Mouse (Mus musculus): Measurements from ENCODE around the gene Tmem121b. TPM values are rescaled to one million over a fixed set of nuclear protein-coding genes. Genes with fewer than 3 reads are reported as not detected.
A peak's percentile ranks its signal among the peaks of the same experiment; 100 is the strongest.

The Tmem121b gene
- polyA plus RNA-seq, 1 experiment from 2014 or later = 0.12 TPM

- ATAC-seq (ENCODE audit: insufficient read depth, low FRiP score, low read depth) = peak; percentile 95
- Histone ChIP-seq H3K4me2 (peak within 1 kb of the TSS; percentile 76), H3K4me3 (replicated peaks) (peak within 1 kb of the TSS; percentile 71), H3K4me1 (peaks cover 11% of the 10 kb centered on the region), H3K27me3 (replicated peaks) (peaks cover 17% of the 10 kb centered on the region), H3K36me3 (no peaks in the 10 kb centered on the region), H3K9ac (peak within 1 kb of the TSS; percentile 23; the same call in 1 of the 2 replicates), H3K27ac (no peak within 1 kb of the TSS), H3K9me3 (no peaks in the 10 kb centered on the region)
- WGBS = under 1% methylated on average over 81 of the region's 90 CpGs
These were observed 30.3 kb downstream of the Tmem121b start, which contains the start of gene Il17ra for GRCm38 (mm10) chr6:120463086-120463871. Gene Il17ra (plus strand): TSS chr6:120463247.

DNA sequence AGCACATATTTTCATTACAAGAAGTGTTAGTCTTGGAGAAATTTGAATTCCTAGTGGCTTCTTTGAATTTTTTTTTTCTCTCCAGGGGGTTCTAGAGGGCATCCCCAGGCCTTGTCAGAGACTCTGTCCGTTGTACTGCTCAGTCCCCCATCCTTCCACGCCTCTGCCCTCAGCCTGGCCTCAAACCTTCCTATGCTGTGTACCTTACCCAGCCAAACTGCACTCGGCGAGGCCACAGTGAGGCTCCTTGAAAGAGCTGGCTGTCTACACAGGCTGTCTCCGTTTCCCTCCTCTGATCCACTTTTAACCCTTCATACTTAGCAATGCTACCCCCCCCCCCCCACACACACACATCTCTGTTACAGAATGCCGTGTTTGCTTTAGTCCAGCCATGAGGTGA lies 31.4 kb downstream of the Tmem121b start:
- Histone ChIP-seq H3K27me3 (replicated peaks) (peaks cover 17% of the 10 kb centered on the region), H3K9me3 (no peaks in the 10 kb centered on the region)
- WGBS = 49% methylated on average over 6 of the region's 6 CpGs

GRCm38 (mm10) chr6:120461217-120461616 lies 32.4 kb downstream of the Tmem121b start:
- Histone ChIP-seq H3K4me1 (peaks cover 11% of the 10 kb centered on the region), H3K4me2 (no peak overlapping the region), H3K4me3 (replicated peaks) (no peak overlapping the region), H3K27ac (no peak overlapping the region), H3K9ac (no peak overlapping the region), H3K27me3 (replicated peaks) (peaks cover 17% of the 10 kb centered on the region), H3K9me3 (no peaks in the 10 kb centered on the region), H3K36me3 (no peaks in the 10 kb centered on the region)
- WGBS = 60% methylated on average over 15 of the region's 15 CpGs
- no peak for ATAC-seq (ENCODE audit: insufficient read depth, low FRiP score, low read depth)

More for the DNA sequence above, 31.4 kb downstream of the Tmem121b start:
- no peak for ATAC-seq (ENCODE audit: insufficient read depth, low FRiP score, low read depth)
- Histone ChIP-seq H3K4me1 (peaks cover 11% of the 10 kb centered on the region), H3K27ac (no peak overlapping the region), H3K4me2 (no peak overlapping the region), H3K9ac (no peak overlapping the region), H3K4me3 (replicated peaks) (no peak overlapping the region), H3K36me3 (no peaks in the 10 kb centered on the region)

GRCm38 (mm10) chr6:120457751-120458150 lies 35.9 kb downstream of the Tmem121b start:
- no peak for ATAC-seq (ENCODE audit: insufficient read depth, low FRiP score, low read depth)
- no peaks in the 10 kb centered on the region for H3K4me1 ChIP-seq
- no peaks in the 10 kb centered on the region for H3K9me3 ChIP-seq
- no peaks in the 10 kb centered on the region for H3K36me3 ChIP-seq
- peaks cover 8% of the 10 kb centered on the region for H3K27me3 ChIP-seq (replicated peaks)
- 87% methylated on average over 5 of the region's 5 CpGs for WGBS
- H3K4me3 ChIP-seq (replicated peaks) = no peak overlapping the region
- H3K4me2 ChIP-seq = no peak overlapping the region
- H3K9ac ChIP-seq = no peak overlapping the region
- H3K27ac ChIP-seq = no peak overlapping the region

DNA sequence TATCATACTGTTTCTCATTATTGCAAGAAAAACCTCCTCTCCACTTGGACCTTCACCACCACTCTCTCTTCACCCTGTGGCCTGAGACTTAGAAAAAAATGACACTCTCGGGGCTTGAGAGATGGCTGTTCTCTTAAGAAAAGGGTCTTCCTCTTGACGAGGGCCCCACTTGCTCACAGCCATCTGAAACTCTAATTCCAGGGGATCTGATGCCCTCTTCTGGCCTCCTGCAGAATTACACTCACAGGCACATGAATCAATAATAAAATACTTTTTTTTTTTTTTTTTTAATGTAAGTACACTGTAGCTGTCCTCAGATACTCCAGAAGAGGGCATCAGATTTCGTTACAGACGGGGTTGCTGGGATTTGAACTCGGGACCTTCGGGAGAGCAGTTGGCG lies 36.5 kb downstream of the Tmem121b start:
- no peak for ATAC-seq (ENCODE audit: insufficient read depth, low FRiP score, low read depth)
- Histone ChIP-seq H3K4me3 (replicated peaks) (no peak overlapping the region), H3K4me2 (no peak overlapping the region), H3K4me1 (no peaks in the 10 kb centered on the region), H3K9me3 (no peaks in the 10 kb centered on the region), H3K27me3 (replicated peaks) (peaks cover 8% of the 10 kb centered on the region; the same call in 1 of the 2 replicates), H3K36me3 (no peaks in the 10 kb centered on the region), H3K9ac (no peak overlapping the region), H3K27ac (no peak overlapping the region)
- 61% methylated on average over 7 of the region's 7 CpGs for WGBS

DNA sequence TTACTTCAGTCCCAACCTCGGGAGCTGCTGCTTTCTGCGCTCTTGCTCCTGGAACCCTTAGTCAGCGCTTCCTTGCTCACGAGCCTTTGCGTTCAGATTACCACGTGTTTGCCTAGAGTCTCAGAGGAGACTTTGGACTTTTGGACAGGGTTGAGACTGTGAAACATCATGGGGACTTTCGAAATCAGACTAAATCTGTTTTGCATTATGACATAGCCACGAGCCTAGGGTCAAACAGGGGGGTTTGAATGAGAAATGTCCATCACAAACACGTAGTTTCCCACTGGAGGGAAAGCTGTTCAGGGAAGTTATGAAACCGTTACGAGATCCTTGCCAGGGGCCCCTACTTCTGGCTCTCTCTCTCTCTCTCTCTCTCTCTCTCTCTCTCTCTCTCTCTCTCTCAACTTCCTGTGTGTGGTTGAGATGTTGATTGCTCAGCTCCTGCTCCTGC lies 39.0 kb downstream of the Tmem121b start:
- ATAC-seq (ENCODE audit: insufficient read depth, low FRiP score, low read depth) = peak; percentile 58; the same call in 1 of the 2 replicates
- Histone ChIP-seq H3K4me2 (0 out of 2 replicates have a peak overlapping the region, but pooled peaks have one; percentile 5), H3K27me3 (replicated peaks) (no peaks in the 10 kb centered on the region)

DNA sequence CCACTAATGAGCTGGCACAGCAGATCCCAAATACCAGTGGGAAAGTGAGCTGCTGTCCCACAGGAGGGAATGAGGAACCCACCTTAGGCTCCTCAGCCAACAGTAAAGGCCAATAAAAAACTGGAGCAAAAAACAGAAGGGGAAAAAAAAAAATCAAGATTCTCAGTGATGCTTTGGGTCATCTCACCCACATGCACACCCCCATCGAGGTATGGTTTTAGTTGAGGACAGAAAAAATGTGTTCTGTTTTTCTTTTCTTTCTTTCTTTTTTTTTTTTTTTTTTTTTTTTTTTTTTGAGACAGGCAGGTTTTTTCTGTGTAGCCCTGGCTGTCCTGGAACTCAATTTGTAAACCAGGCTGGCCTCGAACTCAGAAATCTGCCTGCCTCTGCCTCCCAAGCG lies 40.1 kb downstream of the Tmem121b start:
- ATAC-seq (ENCODE audit: insufficient read depth, low FRiP score, low read depth) = no peak

More for the DNA sequence above, 39.0 kb downstream of the Tmem121b start:
- H3K9me3 ChIP-seq = no peaks in the 10 kb centered on the region
- H3K4me1 ChIP-seq = no peaks in the 10 kb centered on the region
- H3K36me3 ChIP-seq = no peaks in the 10 kb centered on the region
- no peak overlapping the region for H3K4me3 ChIP-seq (replicated peaks)
- no peak overlapping the region for H3K9ac ChIP-seq
- H3K27ac ChIP-seq = no peak overlapping the region
- 43% methylated on average over 11 of the region's 11 CpGs for WGBS

DNA sequence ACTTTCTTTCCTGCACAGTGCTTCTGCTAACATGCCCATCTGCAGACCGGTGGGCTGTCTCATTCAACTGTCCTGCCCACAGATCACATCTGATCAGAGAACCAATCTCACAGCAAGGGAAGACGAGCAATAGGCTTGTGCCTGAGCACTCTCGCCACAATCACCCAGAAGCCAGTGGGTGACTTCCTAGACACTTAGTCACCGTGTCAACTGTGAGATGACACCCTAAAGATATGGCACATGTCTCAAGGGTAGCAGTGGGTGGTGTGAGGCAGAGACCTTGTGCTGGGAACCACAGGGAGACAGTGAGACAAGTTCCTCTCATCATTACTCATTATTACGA lies 40.5 kb downstream of the Tmem121b start:
- Histone ChIP-seq H3K27ac (no peak overlapping the region), H3K4me2 (no peak overlapping the region), H3K4me3 (replicated peaks) (no peak overlapping the region), H3K9ac (no peak overlapping the region), H3K36me3 (no peaks in the 10 kb centered on the region), H3K27me3 (replicated peaks) (no peaks in the 10 kb centered on the region), H3K9me3 (no peaks in the 10 kb centered on the region), H3K4me1 (no peaks in the 10 kb centered on the region)
- WGBS = 72% methylated on average over 5 of the region's 5 CpGs
- no peak; the same call in 1 of the 2 replicates for ATAC-seq (ENCODE audit: insufficient read depth, low FRiP score, low read depth)

More for the DNA sequence above, 40.1 kb downstream of the Tmem121b start:
- Histone ChIP-seq H3K4me3 (replicated peaks) (no peak overlapping the region), H3K4me1 (no peaks in the 10 kb centered on the region), H3K9me3 (no peaks in the 10 kb centered on the region), H3K4me2 (no peak overlapping the region), H3K9ac (no peak overlapping the region), H3K27me3 (replicated peaks) (no peaks in the 10 kb centered on the region), H3K27ac (no peak overlapping the region), H3K36me3 (no peaks in the 10 kb centered on the region)
- 86% methylated on average over 3 of the region's 3 CpGs for WGBS

DNA sequence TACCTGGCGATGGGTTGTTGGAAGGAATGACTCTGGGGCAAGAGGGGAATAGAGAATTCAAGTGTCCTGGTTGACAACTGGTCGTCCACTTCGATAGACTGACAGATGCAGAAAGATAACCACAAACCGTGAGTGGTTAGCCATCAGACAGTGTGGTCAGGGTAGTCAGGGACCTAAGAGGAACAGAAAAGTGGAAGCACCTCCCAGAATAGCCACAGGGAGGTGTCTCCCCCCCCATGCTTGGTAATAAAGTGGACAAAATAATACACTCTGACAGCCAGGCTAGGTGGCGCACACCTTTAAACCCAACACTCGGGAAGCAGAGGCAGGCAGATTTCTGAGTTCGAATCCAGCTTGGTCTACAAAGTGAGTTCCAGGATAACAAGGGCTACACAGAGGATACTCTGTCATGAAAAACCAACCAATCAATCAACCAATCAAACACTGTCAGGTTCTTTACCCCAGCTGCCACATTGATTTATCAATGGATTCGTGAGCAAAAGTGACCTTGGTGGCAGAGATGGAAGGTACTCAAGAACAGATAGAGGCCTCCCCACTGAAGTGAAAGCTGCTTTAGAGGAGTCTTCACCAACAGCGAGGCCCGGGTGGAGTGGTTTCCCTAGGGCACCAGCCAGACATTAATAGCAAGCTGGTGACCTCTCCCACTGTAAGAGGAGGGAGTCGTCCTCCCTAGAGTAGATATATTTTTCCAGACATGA lies 41.1 kb downstream of the Tmem121b start:
- Histone ChIP-seq H3K9ac (no peak overlapping the region), H3K36me3 (no peaks in the 10 kb centered on the region), H3K4me1 (no peaks in the 10 kb centered on the region), H3K4me2 (no peak overlapping the region), H3K27me3 (replicated peaks) (no peaks in the 10 kb centered on the region), H3K27ac (no peak overlapping the region), H3K9me3 (no peaks in the 10 kb centered on the region), H3K4me3 (replicated peaks) (no peak overlapping the region)
- WGBS = 78% methylated on average over 11 of the region's 11 CpGs
- no peak for ATAC-seq (ENCODE audit: insufficient read depth, low FRiP score, low read depth)

DNA sequence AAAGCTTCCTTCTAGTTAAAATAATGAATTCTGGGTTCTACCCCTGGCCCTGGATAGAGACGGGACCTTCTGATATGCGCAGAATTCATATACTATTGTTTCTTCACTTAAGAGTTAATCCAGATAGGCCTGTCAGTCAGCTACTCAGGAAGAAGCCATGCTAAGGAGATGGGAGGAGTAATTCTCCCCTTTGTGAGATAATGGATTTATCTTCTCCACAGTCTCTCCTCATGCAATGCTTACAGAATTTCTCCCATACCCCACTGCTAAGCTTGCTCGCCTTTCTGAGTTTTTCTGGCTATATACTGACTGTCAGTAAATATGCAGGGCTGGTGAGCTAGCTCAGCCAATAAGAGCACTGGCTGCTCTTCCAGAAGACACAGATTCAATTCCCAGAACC lies 43.4 kb downstream of the Tmem121b start:
- Histone ChIP-seq H3K4me3 (replicated peaks) (no peak overlapping the region), H3K27me3 (replicated peaks) (no peaks in the 10 kb centered on the region), H3K4me2 (no peak overlapping the region), H3K9ac (no peak overlapping the region), H3K36me3 (no peaks in the 10 kb centered on the region), H3K4me1 (no peaks in the 10 kb centered on the region), H3K27ac (no peak overlapping the region), H3K9me3 (no peaks in the 10 kb centered on the region)
- ATAC-seq (ENCODE audit: insufficient read depth, low FRiP score, low read depth) = no peak
- WGBS = 82% methylated on average over 3 of the region's 3 CpGs

GRCm38 (mm10) chr6:120443363-120444355 lies 49.9 kb downstream of the Tmem121b start:
- Histone ChIP-seq H3K4me3 (replicated peaks) (no peak overlapping the region), H3K4me2 (no peak overlapping the region), H3K27ac (no peak overlapping the region), H3K9ac (no peak overlapping the region), H3K27me3 (replicated peaks) (no peaks in the 10 kb centered on the region), H3K36me3 (peaks cover 14% of the 10 kb centered on the region), H3K4me1 (no peaks in the 10 kb centered on the region), H3K9me3 (no peaks in the 10 kb centered on the region)
- WGBS = 76% methylated on average over 14 of the region's 14 CpGs
- no peak for ATAC-seq (ENCODE audit: insufficient read depth, low FRiP score, low read depth)

Measured in stomach, embryonic 15.5 days (tissue).